In the genomic region with DNA sequence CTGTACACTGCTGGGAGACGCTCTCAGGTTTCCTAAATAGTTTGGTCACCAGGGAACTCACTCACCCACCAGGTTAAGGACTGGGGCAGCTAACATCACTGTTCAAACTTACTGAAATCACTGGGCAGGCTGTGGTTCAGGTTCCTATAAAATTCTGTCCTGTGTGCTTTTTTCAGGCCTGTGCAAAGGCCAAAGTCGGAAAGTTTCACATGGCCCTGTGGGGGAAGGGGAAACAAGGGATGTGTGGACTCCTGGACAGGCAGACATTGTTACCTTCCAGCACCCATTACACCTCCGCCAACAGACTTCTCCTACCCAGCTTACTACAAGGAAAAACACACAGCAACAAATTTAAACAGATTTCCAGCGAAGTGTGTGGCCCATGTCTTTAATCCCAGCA, we compare ENCODE assay signal across 25 mouse cellular contexts. TPM values are rescaled to one million over a fixed set of nuclear protein-coding genes. Genes with fewer than 3 reads are reported as not detected.
A peak's percentile ranks its signal among the peaks of the same experiment; 100 is the strongest.
DNase-seq lines count a peak whose midpoint lies in the region; ATAC-seq and TF ChIP-seq lines count a peak whose summit lies in the region.
"Had no signal": no experiment of that assay in that cellular context is flagged by ENCODE, and none has a peak within 500 bp of the region (broad histone marks: within the 10 kb centered on the region; RNA-seq: fewer than 3 reads in every experiment).

No protein-coding gene starts in this region.

- H3K4me2 ChIP-seq in kidney, embryonic 15.5 days: no peak overlapping the region
- no peak overlapping the region for H3K4me2 ChIP-seq in liver, embryonic 13.5 days
- no peak overlapping the region for H3K4me2 ChIP-seq in liver, postnatal 0 days (ENCODE audit: low read depth, low read length)
- H3K4me2 ChIP-seq: embryonic facial prominence, embryonic 12.5 days; heart, embryonic 15.5 days had no signal

- TF ChIP-seq CTCF in liver, adult 2 months (IDR thresholded peaks at IDR 0.05; ENCODE audit: low read depth, low read length): no peak
- no peak for TF ChIP-seq CTCF in liver, postnatal 0 days (IDR thresholded peaks at IDR 0.05; ENCODE audit: low read depth)

- H3K79me2 ChIP-seq in liver, adult 2 months (ENCODE audit: control insufficient read depth, insufficient read depth, low read length): no peaks in the 10 kb centered on the region

- TF ChIP-seq EP300 in liver, postnatal 0 days (IDR thresholded peaks at IDR 0.05; ENCODE audit: low read depth): no peak

- no peak overlapping the region for H3K9ac ChIP-seq in kidney, embryonic 15.5 days
- no peak overlapping the region for H3K9ac ChIP-seq in liver, adult 2 months (ENCODE audit: low read depth, low read length)
- no peak overlapping the region for H3K9ac ChIP-seq in liver, embryonic 13.5 days
- H3K9ac ChIP-seq in liver, postnatal 0 days (replicated peaks): no peak overlapping the region
- H3K9ac ChIP-seq: embryonic facial prominence, embryonic 12.5 days; heart, embryonic 15.5 days had no signal

- H3K27ac ChIP-seq in kidney, embryonic 15.5 days: no peak overlapping the region
- peak overlapping the region; percentile 56 for H3K27ac ChIP-seq in liver, adult 2 months (replicated peaks; ENCODE audit: insufficient read depth, low read depth, low read length)
- peak overlapping the region; percentile 49; the same call in 1 of the 2 replicates for H3K27ac ChIP-seq in liver, embryonic 13.5 days
- H3K27ac ChIP-seq in liver, postnatal 0 days (ENCODE audit: low read depth): peak overlapping the region; percentile 67
- H3K27ac ChIP-seq: embryonic facial prominence, embryonic 12.5 days; heart, embryonic 10.5 days; heart, embryonic 15.5 days; hindbrain, embryonic 10.5 days had no signal

- H3K9me3 ChIP-seq in kidney, embryonic 15.5 days (replicated peaks): no peaks in the 10 kb centered on the region
- no peaks in the 10 kb centered on the region for H3K9me3 ChIP-seq in liver, embryonic 13.5 days (replicated peaks)
- H3K9me3 ChIP-seq in liver, postnatal 0 days (ENCODE audit: low read length): no peaks in the 10 kb centered on the region
- H3K9me3 ChIP-seq: embryonic facial prominence, embryonic 12.5 days; heart, embryonic 10.5 days; heart, embryonic 15.5 days; hindbrain, embryonic 10.5 days had no signal

- H3K4me1 ChIP-seq in kidney, embryonic 15.5 days: 0 out of 2 replicates have a peak, but pooled peaks cover 8% of the 10 kb centered on the region
- H3K4me1 ChIP-seq in liver, adult 2 months (ENCODE audit: control insufficient read depth, insufficient read depth, low read length): peaks cover 7% of the 10 kb centered on the region
- H3K4me1 ChIP-seq in liver, embryonic 13.5 days (replicated peaks): peaks cover 4% of the 10 kb centered on the region; the same call in 1 of the 2 replicates
- no peaks in the 10 kb centered on the region; the same call in none of the 2 replicates for H3K4me1 ChIP-seq in liver, postnatal 0 days (ENCODE audit: insufficient read depth)
- H3K4me1 ChIP-seq: hindbrain, embryonic 10.5 days had no signal

- no peaks in the 10 kb centered on the region for H3K27me3 ChIP-seq in kidney, embryonic 15.5 days
- no peaks in the 10 kb centered on the region for H3K27me3 ChIP-seq in liver, adult 2 months (ENCODE audit: control insufficient read depth, insufficient read depth, low read length)
- no peaks in the 10 kb centered on the region for H3K27me3 ChIP-seq in liver, embryonic 13.5 days
- H3K27me3 ChIP-seq in liver, postnatal 0 days (ENCODE audit: insufficient read depth, low read length): no peaks in the 10 kb centered on the region
- H3K27me3 ChIP-seq: embryonic facial prominence, embryonic 12.5 days; heart, embryonic 15.5 days had no signal

- 95% methylated on average over 4 of the region's 4 CpGs for WGBS in kidney, embryonic 15.5 days
- 40% methylated on average over 4 of the region's 4 CpGs for WGBS in liver, adult 2 months
- WGBS in liver, embryonic 13.5 days (ENCODE audit: insufficient replicate concordance): 78% methylated on average over 4 of the region's 4 CpGs
- 79% methylated on average over 4 of the region's 4 CpGs for WGBS in liver, postnatal 0 days (ENCODE audit: insufficient replicate concordance)

- DNase-seq in kidney, adult 18-20 months: peak; percentile 38
- peak; percentile 86 for DNase-seq in liver, adult 2 months (ENCODE audit: extremely low read depth, low read depth, low spot score)
- DNase-seq in liver: no peak
- no peak for DNase-seq in liver, embryonic 13.5 days
- peak; percentile 39 for DNase-seq in liver, postnatal 0 days
- DNase-seq in retina, embryonic 14.5 days (ENCODE audit: low spot score): no peak
- DNase-seq: adrenal gland, postnatal 10 days; cerebellum, adult 11 months; cerebellum, adult 9-10 months; cerebellum, postnatal 25 days; gastrocnemius, postnatal 10 days; heart, adult 18-20 months had no signal

- TF ChIP-seq POLR2A in liver, adult 2 months (IDR thresholded peaks at IDR 0.05; ENCODE audit: extremely low read depth, insufficient read depth, low read length): no peak

- ATAC-seq in kidney, embryonic 15.5 days (replicated peaks; ENCODE audit: low FRiP score): no peak
- ATAC-seq in liver, embryonic 13.5 days (ENCODE audit: low read depth): peak; percentile 41; the same call in 1 of the 2 replicates
- ATAC-seq in liver, postnatal 0 days: peak; percentile 88
- ATAC-seq in monocyte, adult 5-6 weeks (replicated peaks; ENCODE audit: insufficient number of reproducible peaks, low FRiP score, low TSS enrichment, poor library complexity, severe bottlenecking): no peak
- ATAC-seq: forebrain, embryonic 16.5 days had no signal

- H3K36me3 ChIP-seq in kidney, embryonic 15.5 days: peaks cover 91% of the 10 kb centered on the region
- H3K36me3 ChIP-seq in liver, adult 2 months (ENCODE audit: control insufficient read depth, insufficient read depth, low read length): peaks cover 37% of the 10 kb centered on the region
- H3K36me3 ChIP-seq in liver, embryonic 13.5 days: peaks cover 76% of the 10 kb centered on the region
- H3K36me3 ChIP-seq in liver, postnatal 0 days (replicated peaks; ENCODE audit: insufficient read depth, low read length): peaks cover 67% of the 10 kb centered on the region

- H3K4me3 ChIP-seq in kidney, embryonic 15.5 days (replicated peaks): no peak overlapping the region
- no peak overlapping the region for H3K4me3 ChIP-seq in liver, adult 2 months (ENCODE audit: insufficient read depth, low read depth, low read length)
- H3K4me3 ChIP-seq in liver, embryonic 13.5 days (replicated peaks): no peak overlapping the region
- no peak overlapping the region for H3K4me3 ChIP-seq in liver, postnatal 0 days (ENCODE audit: low read depth, low read length)
- H3K4me3 ChIP-seq: embryonic facial prominence, embryonic 12.5 days; heart, embryonic 10.5 days; heart, embryonic 15.5 days; hindbrain, embryonic 10.5 days had no signal

RNA-seq across cellular contexts. Expression of a gene that starts 27.3 kb away (rescaled TPM):
- 88.8 and 91.5 TPM in 2 replicates for polyA plus RNA-seq in kidney, embryonic 15.5 days (2015; fragmentation: Nextera tagmentation; extraction: Ambion mirVana)
- 22.3 and 24.0 TPM in 2 replicates for total RNA-seq in liver, adult 2 months (2014; rRNA removed)
- polyA plus RNA-seq in liver, adult 2 months (2012; rRNA removed): 17.9 and 18.9 TPM in 2 replicates
- 65.8 and 78.6 TPM in 2 replicates for polyA plus RNA-seq in liver, embryonic 13.5 days (2015; fragmentation: Nextera tagmentation; extraction: Ambion mirVana)
- 38.6 and 39.5 TPM in 2 replicates for polyA plus RNA-seq in liver, postnatal 0 days (2015; fragmentation: Nextera tagmentation; extraction: Ambion mirVana)
- total RNA-seq in monocyte, adult 5-6 weeks (2017): 67.0 to 103 TPM (median 95.1 TPM) in 3 replicates

RNA-seq across cellular contexts. Expression of a gene that starts 28.7 kb away (rescaled TPM):
- polyA plus RNA-seq in kidney, embryonic 15.5 days (2015; fragmentation: Nextera tagmentation; extraction: Ambion mirVana): 98.5 and 105 TPM in 2 replicates
- 45.8 and 52.2 TPM in 2 replicates for total RNA-seq in liver, adult 2 months (2014; rRNA removed)
- polyA plus RNA-seq in liver, adult 2 months (2012; rRNA removed): 52.0 and 54.4 TPM in 2 replicates
- polyA plus RNA-seq in liver, embryonic 13.5 days (2015; fragmentation: Nextera tagmentation; extraction: Ambion mirVana): 38.4 and 44.6 TPM in 2 replicates
- polyA plus RNA-seq in liver, postnatal 0 days (2015; fragmentation: Nextera tagmentation; extraction: Ambion mirVana): 32.6 and 34.5 TPM in 2 replicates
- 369 to 443 TPM (median 402 TPM) in 3 replicates for total RNA-seq in monocyte, adult 5-6 weeks (2017)

RNA-seq across cellular contexts. Expression of a gene that starts 35.5 kb away (rescaled TPM):
- polyA plus RNA-seq in kidney, embryonic 15.5 days (2015; fragmentation: Nextera tagmentation; extraction: Ambion mirVana): 0.21 TPM in 1 of 2 replicates, not detected in the other
- total RNA-seq in liver, adult 2 months (2014; rRNA removed): not detected in 2 replicates
- not detected in 2 replicates for polyA plus RNA-seq in liver, adult 2 months (2012; rRNA removed)
- polyA plus RNA-seq in liver, embryonic 13.5 days (2015; fragmentation: Nextera tagmentation; extraction: Ambion mirVana): 0.45 and 0.46 TPM in 2 replicates
- polyA plus RNA-seq in liver, postnatal 0 days (2015; fragmentation: Nextera tagmentation; extraction: Ambion mirVana): 0.14 and 0.29 TPM in 2 replicates
- total RNA-seq in monocyte, adult 5-6 weeks (2017): not detected in 3 replicates
- total RNA-seq: gastrocnemius, postnatal 10 days; gastrocnemius, postnatal 4 days; heart, adult 18-20 months; MEL had no signal
- polyA plus RNA-seq: brain, embryonic 14.5 days; C2C12; cortical plate, adult 2 months; embryonic facial prominence, embryonic 12.5 days; forebrain, embryonic 16.5 days; frontal cortex, adult 2 months; heart, embryonic 15.5 days had no signal

RNA-seq across cellular contexts. Expression of a gene that starts 53.3 kb away (rescaled TPM):
- 605 and 671 TPM in 2 replicates for polyA plus RNA-seq in kidney, embryonic 15.5 days (2015; fragmentation: Nextera tagmentation; extraction: Ambion mirVana)
- total RNA-seq in liver, adult 2 months (2014; rRNA removed): 41.4 and 47.3 TPM in 2 replicates
- 26.6 and 40.1 TPM in 2 replicates for polyA plus RNA-seq in liver, adult 2 months (2012; rRNA removed)
- polyA plus RNA-seq in liver, embryonic 13.5 days (2015; fragmentation: Nextera tagmentation; extraction: Ambion mirVana): 320 and 398 TPM in 2 replicates
- 163 and 166 TPM in 2 replicates for polyA plus RNA-seq in liver, postnatal 0 days (2015; fragmentation: Nextera tagmentation; extraction: Ambion mirVana)
- 679 to 753 TPM (median 702 TPM) in 3 replicates for total RNA-seq in monocyte, adult 5-6 weeks (2017)

Comparison
In these comparisons a context has a peak if more than half of its experiments do, and no peak if none do; other contexts are left out.
1. DNase-seq: peak in kidney, adult 18-20 months (single experiment), liver, adult 2 months (single experiment) and liver, postnatal 0 days (single experiment); none in liver (single experiment), liver, embryonic 13.5 days (single experiment) and retina, embryonic 14.5 days (single experiment).
2. ATAC-seq: peak in liver, embryonic 13.5 days (single experiment) and liver, postnatal 0 days (single experiment); none in kidney, embryonic 15.5 days (single experiment) and monocyte, adult 5-6 weeks (single experiment).